Mouse (Mus musculus) liver (tissue): Measurements from ENCODE around the gene Cyp4a29.
"Not testable (repeated sequence)": the region's sequence is repeated elsewhere in the genome, so short reads cannot be mapped to it uniquely, and the experiment has no call there.

Source experiments
- DNase-seq: peaks from one replicate; pipeline ENCODE4 v3.0.0-alpha.2; 2020; ENCODE audit warnings: mixed read lengths

Cyp4a29 gene

DNA sequence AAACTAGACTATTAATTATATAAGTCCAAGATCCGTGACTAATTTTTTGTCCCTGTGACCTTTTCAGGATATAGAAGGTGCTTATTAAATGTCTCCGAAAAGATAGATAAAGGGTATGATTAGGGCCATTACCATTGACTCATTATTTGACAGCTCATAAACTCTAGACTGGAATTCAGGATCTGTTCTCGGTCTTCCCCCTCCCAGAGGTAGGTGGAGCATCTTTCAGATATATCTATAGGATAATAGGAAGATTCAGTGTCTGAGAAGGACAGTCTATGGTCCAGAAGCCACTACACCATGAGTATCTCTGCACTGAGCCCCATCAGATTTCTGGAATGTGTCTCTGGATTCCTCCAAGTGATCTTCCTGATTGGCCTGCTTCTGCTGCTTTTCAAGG, at the start of gene Cyp4a29:
Cyp4a29 (plus strand) TSS at position 301 of the 400 bp plus-strand sequence.
- no peak for DNase-seq

DNA sequence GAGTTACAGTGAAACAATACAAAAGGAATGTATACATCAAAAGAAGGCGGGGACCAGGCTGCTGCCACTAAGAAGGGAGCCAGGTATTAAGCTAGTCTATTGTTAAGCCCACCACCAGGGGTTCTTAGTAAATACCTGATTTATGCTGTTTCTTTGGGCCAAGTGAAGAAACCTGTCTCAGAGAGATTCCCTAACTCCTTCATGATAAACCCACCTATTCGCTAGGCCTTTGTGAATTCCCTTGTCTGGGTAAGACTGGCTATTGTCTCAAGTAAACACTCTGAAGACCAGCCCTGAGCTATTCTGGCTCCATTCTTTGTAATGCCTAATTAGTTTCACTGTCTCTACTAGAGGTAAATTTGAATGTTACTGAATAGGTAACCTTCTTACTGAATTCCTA, 9.0 kb upstream of the Cyp4a29 start:
- not testable (repeated sequence) for DNase-seq

DNA sequence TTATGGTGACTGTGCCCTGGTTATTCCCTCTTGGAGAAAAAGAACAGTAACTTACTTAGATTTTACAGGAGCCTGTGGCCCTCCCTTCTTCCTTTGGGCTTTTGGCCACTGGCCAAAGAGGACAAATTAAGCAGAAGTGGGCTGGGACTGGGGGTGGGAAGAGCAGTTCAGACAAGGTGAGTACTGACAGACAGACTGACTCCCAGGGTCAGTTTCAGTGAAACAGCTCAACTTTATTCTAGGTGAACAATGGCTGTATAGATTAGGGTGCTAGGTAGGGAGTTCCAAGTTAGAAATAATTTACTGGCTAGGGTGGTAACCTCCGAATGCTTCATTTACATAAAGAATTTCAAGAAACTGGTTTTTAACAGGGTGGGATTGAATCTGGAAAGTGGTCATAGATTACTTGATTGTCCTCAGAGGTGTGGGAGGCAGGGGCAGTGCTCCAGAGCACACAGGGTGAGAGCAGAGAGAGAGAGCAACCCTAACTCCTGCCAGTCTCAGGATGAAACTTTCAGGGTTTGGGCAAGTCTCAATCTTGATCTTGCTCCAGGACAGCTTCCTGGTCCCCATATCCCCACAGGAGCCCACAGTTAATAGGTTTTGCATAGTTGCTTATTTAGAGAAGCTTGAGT, 5.3 kb upstream of the Cyp4a29 start:
- no peak for DNase-seq

- not testable (repeated sequence) for DNase-seq
Measured at GRCm38 (mm10) chr4:115264687-115265569, 23.0 kb downstream of the Cyp4a29 start.

GRCm38 (mm10) chr4:115278215-115278982, 36.5 kb downstream of the Cyp4a29 start:
- not testable (repeated sequence) for DNase-seq

- DNase-seq = no peak
Measured at GRCm38 (mm10) chr4:115280342-115280741, 38.5 kb downstream of the Cyp4a29 start.

DNA sequence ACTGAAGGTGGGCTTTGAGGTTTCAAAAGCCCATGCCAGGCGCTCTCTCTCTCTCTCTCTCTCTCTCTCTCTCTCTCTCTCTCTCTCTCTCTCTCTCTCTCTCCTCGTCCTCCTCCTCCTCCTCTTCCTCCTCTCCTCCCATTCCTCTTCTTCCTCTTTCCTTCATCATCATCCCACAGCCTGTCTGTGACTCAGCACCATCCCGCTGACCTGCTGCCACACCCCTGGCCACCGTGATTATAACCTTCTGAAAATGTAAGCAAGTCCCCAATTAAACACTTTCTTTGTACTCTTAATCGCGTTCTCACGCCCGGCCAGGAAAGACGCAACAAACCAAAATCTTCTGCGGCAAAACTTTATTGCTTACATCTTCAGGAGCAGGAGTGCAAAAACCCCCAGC, 38.9 kb downstream of the Cyp4a29 start:
- not testable (repeated sequence) for DNase-seq

GRCm38 (mm10) chr4:115281231-115281767, 39.4 kb downstream of the Cyp4a29 start:
- DNase-seq = not testable (repeated sequence)

DNA sequence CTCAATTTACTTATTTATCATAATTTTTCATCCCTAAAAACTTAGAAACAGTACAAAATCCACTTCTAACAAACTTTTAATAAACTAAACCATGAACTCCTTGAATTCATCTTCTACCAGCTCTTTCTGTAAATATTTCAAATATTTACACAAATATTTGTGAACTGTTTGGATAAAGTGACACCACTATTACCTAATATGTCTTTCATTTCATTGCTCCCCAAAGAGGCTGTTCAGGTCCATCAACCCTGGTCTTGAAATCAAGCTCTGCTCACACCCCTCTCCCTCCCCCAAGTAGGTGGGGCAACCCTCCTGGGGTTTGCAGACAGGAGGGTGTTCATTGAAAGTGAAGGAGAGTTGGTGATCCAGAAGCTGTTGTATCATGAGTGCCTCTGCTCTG, 56.9 kb downstream of the Cyp4a29 start, which contains the start of gene Cyp4a12a:
Cyp4a12a (plus strand) TSS at position 301 of the 400 bp plus-strand sequence.
- not testable (repeated sequence) for DNase-seq
